Mouse (Mus musculus) right cerebral cortex, adult 18-20 months (tissue): ENCODE measurements around the gene Dmrtb1.
A peak's percentile ranks its signal among the peaks of the same experiment; 100 is the strongest.

ENCODE experiments used
- DNase-seq: peaks from one replicate; pipeline ENCODE4 v3.0.0; 2022; ENCODE audit warnings: mixed read lengths

The Dmrtb1 gene

GRCm38 (mm10) chr4:107684130-107684529, at the start of gene Dmrtb1:
TSS of gene Dmrtb1 (minus strand) at chr4:107684230.
- no peak for DNase-seq

GRCm38 (mm10) chr4:107733603-107734002, 49.6 kb upstream of the Dmrtb1 start:
- no peak for DNase-seq

GRCm38 (mm10) chr4:107732624-107733023, 48.6 kb upstream of the Dmrtb1 start:
- DNase-seq = no peak

GRCm38 (mm10) chr4:107732182-107732581, 48.2 kb upstream of the Dmrtb1 start:
- no peak for DNase-seq

DNA sequence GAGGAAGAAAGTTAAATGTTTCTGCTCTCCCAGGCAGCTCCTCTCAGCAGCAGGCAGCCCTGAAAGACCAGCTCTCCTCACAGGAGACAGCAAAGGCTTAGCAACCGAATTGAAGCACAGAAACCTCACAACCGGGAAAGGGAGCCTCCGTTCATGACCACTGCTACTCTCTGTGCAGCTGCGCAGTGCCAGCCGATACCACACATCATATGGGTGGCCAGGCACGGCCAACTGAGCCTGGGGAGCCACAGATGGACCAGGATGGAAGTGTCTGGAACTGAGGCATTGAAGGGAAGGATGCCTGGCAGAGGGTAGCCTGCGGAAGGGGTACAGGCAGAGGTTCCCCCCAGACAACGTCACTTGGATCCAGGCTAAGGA, 47.0 kb upstream of the Dmrtb1 start:
- DNase-seq = no peak

DNA sequence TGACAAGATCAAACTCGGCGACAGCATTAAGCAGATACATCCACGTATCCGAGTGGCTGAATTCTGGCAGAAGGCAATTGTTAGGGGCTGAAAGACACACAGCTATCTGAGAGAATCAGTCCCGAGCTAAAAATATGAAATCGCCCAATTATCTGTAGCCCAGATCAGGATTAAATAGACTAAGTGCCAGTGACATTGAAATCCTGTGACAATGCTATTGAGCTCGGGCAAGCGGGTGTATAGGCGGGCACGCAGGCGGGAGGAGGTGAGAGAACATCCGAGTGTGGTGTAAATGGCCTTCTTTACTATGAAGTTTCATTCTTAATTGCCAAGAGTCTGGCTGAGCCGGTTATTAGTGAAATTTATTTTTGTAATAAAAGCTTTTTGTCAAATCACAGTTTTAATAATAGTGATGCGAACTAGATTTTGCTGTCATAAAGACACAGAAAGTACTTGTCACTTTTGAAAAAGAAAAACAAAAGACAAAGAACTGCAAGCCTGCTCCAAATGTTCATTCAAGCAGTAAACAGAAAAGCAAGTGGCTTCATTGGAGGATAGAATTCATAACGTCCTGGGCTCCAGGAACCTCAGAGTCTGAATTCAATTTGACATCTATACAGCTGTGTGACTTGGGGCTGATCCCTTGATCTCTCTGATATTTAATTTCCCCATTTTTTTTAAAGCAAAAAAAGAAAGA, 46.5 kb upstream of the Dmrtb1 start:
- no peak for DNase-seq

DNA sequence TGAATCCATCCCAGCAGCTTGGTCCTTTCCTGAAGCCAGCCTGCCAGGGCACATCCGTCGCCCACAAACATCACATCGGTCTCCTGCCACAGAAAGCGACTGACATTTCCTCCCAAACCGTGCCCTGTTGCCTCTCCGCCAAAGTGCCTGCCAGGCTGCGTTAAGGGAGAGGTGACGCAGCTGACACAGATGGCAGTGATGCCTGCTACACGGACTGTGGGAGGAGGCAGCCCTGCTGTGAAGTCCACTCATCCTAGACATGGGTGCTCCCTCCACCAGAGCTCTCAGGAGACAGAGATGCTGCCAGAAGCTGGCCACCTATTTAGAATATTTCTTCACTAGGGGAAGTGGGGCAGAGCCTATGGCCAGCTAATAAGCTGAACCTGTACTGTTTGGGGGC, 41.4 kb upstream of the Dmrtb1 start:
- peak; percentile 31 for DNase-seq

- DNase-seq = no peak
Observed at GRCm38 (mm10) chr4:107720043-107720830, 36.2 kb upstream of the Dmrtb1 start.

DNA sequence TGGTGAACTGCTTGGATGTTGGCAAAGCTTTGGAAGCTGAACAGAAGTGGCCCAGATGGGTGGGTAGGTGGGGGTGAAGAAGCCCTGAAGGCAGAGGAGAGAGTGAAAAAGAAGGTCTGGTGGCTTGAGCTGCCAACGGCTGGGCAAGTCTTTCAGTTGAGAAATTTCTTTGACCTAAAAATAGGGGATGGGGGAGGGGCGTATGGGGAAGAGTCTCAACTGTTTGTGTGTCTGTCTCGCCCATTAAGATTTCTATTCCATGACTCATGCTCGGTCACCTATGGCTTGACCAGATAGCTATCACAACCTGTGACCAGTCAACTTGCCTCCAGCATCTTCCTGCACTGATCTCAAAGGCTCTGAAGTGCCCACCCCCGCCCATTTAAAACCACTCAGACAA, 35.1 kb upstream of the Dmrtb1 start:
- no peak for DNase-seq

DNA sequence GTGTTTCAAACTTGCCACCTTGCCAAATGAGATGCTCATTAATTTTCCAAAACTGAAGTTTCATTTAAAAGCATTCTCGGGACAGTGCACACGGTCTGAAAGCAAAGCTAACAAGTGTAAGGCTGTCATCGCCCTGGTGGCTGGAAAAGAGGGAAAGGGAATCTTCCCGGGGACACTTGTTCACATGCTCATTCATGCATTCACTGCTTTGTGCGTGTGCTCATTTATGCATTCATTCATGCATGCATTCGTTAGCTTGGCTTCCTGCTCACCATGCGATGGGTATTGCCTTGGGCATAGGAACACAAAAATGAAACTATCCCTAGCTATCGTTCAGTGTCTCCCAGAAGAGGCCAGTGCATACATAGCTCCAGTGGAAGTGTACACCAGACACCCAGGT, 34.7 kb upstream of the Dmrtb1 start:
- no peak for DNase-seq

- DNase-seq = peak; percentile 63
Observed at GRCm38 (mm10) chr4:107717718-107718313, 33.8 kb upstream of the Dmrtb1 start.

DNA sequence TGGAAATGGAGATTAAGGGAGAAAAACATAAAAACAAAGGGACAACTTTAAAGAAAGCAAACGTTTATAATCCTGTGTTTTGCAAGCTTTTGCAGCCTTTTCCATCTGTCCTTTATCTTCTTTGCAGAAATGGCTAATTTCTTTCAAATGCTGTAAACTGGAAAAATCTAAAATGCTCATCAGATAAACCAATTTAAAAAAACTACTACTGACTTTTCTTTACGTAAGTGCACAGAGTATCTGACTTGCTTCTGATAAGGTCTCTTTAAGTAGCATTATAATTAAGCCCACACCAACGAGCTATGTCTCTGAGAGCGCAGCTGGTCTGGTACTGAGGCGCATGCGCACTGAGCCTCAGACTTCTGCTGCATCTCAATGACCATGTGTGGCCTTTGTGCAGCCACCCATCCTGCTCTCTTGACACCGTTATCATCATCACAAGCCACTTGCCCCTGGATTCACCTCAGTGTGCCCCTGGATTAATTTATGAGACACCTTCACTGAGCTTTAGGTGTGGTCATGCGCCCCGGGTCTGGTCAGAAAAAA, 32.8 kb upstream of the Dmrtb1 start:
- DNase-seq = no peak

DNA sequence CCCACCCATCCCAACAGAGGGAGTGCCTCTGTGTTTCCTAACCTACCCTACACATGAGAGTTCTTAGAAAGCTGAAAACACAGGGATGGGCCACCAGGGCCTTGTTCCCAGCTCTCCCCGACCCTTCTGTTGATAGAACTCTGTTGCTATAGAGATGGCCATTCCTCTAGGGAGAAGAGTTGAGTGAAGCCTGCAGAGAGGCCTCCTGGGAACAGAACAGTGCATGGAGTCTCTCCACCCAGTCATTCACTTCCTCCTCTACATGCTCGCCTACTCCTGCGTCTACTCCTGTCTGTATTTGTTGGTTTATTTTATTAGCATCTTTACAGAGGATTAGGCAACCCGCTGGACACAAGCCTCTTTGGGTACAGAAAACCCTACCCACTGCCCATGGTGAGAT, 22.9 kb upstream of the Dmrtb1 start:
- no peak for DNase-seq

DNA sequence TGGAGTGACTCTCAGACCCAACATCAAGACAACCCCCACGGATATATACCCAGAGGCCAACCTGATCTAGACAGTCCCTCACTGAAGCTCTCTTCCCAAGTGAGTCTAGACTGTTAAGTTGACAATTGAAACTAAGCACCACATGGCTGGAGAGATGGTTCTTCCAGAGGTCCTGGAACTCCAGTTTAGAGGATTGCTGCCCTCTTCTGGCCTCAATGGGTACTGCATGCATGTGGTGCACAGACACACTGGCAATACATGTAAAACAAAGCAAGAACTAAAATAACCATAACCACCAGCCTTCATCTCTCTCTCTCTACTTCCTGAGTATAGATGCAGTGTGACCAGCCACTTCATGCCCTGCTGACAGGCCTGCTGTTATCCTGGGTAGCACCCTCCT, 20.2 kb upstream of the Dmrtb1 start:
- no peak for DNase-seq

DNA sequence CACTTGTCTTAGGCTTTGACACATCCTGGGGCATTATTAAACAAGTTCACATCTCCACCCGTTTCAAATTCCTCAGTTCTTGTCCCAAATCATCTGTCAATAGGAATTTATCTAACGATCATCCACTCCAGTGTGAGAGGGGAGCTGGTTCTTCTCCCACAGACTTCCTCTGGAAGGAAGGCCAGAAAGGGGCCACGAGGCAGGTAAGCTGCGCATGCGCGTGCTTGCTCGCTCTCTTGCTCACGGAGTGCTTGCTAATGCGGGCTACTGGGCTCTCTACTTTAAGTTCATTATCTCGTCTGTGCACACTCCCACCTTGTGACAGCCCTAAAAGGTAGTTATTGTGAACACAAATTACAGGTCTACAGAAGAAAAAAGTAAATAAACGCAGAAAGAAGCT, 17.6 kb upstream of the Dmrtb1 start:
- no peak for DNase-seq

DNA sequence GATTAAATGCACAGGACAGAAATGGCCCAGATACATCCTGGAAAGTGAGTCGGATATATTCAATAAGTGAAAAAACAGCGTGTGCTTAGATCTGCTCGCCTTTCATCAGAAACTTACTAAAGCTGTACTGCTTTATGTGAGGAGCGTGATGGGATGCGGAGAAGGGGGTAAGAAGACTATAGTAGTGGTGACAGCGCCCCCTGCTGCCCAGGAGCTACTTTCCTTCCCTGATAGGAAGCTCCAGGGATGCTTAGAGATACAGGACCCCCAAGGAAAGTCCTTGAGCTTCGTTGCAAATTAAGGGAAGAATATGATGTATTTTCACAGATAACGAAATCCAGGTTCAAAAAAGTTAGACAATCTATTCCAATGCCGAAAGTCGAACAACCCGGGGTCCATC, 17.1 kb upstream of the Dmrtb1 start:
- peak; percentile 35 for DNase-seq

GRCm38 (mm10) chr4:107699271-107699670, 15.2 kb upstream of the Dmrtb1 start:
- DNase-seq = no peak

DNA sequence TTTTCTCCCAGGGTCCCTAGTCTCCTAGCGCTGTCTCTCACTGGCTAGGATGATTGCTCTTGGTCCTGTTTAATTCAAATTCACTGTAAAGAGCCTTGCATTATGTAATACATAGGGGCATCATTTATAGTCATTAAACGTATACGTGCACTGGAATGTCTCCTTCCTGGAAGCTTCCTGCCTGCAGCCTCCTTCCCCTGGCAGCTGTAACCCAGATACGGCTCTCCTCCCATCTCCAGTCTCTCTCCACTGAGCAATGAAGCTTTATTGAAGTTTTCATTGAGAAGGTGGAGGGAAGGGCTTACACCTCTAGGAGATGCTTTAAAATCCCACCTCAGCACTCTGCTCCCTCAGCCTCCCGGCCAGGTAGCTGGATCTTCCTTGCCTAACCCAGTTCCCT, 9.8 kb upstream of the Dmrtb1 start:
- DNase-seq = no peak

DNA sequence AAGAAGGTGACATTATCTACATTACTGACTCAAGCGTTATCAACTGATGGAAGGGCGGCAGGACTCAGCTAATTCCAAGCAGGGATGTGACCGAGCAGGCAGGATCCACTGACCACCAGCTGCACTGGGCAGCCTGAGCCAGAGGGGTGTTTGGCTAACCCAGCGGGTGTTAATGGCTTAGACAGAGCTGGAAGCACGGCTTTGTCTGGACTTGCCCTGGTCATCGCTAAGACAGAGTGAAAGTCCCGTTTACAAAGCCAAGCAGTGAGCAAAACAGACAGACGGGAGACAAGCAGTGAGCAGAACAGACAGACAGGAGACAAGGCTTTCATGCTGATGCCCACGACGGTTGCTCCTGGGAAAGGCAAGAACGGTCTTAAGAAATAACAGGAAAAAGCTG, 4.2 kb upstream of the Dmrtb1 start:
- DNase-seq = no peak

DNA sequence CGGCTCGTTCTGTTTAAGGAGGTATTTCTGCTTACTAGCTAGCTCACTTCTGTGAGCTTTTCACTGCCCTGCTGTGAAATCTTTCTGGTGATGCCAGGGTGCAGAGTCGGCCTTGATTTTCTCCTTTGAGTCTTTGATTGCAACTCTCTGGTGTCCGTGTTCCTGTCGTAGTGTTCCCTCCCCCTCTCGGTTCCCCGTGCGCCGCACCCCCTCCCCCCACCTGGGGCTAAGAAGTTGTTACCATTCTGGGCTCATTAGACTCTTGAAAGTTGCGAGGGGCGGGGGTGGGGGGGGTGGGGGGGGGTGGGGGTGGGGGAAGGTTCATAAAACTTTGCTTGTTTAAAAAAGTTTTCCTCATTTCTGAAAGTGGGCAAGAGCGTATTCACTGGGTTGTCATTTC, 3.1 kb upstream of the Dmrtb1 start:
- DNase-seq = no peak

DNA sequence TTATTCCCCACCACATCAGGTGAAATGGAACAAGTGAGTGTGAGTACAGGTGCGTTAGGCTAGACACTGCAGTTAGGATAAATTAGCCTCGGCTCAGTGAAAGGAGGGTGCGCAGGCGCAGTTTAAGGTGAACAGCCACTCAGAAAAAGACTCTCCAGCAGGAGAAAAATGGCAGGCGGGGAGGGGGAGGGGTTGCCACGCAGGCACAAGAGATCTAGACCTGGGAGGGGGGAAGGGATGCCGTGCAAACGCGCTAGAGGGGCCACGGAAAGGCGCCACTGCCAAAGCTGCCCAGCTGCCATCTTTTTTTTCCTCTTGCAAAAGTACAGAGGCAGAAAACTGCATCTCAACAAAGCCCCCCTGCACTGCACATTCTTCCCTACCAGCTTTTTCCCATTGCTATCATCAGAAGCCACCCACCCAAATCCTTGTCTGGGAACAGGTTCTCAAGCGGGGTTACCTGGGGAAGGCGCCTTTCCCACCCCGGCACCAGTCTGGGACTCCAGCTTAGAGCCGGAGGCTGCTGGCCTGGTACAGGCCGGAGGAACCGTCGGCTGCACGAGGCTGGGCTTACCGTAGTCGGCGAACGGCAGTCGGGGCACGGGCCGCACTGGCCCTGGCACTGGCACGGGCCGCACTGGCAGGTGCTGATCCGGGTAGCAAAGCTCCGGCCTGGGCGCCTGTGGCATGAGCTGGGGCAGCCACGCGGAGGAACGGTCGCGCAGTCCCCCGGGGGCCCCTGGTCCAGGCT, 849 bp downstream of the Dmrtb1 start:
- no peak for DNase-seq

GRCm38 (mm10) chr4:107681099-107681849, 2.8 kb downstream of the Dmrtb1 start:
- DNase-seq = no peak
